Mouse (Mus musculus) heart, embryonic 15.5 days (tissue): ENCODE data around the gene Hacd2. TPM values are rescaled to one million over a fixed set of nuclear protein-coding genes. Genes with fewer than 3 reads are reported as not detected.

Experiments
- ATAC-seq: fragments of 200-750 bp; cut with Nextera tagmentation; replicated peaks from 2 replicates; pipeline ENCODE4 v1.8.0; 2017; ENCODE audit warnings: low read depth, moderate TSS enrichment; ENCODE audit not compliant: insufficient number of reproducible peaks, insufficient read depth, low FRiP score
- H3K27ac ChIP-seq: fragments of 300-500 bp; sonication (generic); 2 replicates; pipeline ENCODE4 v1.5.1; 2015; ENCODE audit warnings: mild to moderate bottlenecking, inconsistent platforms
- H3K27me3 ChIP-seq: fragments of 300-500 bp; sonication (generic); 2 replicates; pipeline ENCODE4 v1.6.1; 2015; ENCODE audit warnings: inconsistent platforms
- H3K36me3 ChIP-seq: fragments of 300-500 bp; sonication (generic); 2 replicates; pipeline ENCODE4 v1.6.1; 2015; ENCODE audit warnings: mild to moderate bottlenecking, inconsistent platforms
- H3K4me1 ChIP-seq: fragments of 300-500 bp; sonication (generic); replicated peaks from 2 replicates; pipeline ENCODE4 v1.6.1; 2015; ENCODE audit warnings: inconsistent platforms
- H3K4me2 ChIP-seq: fragments of 300-500 bp; sonication (generic); 2 replicates; pipeline ENCODE4 v1.6.1; 2015; ENCODE audit warnings: inconsistent platforms, mild to moderate bottlenecking, moderate library complexity
- H3K4me3 ChIP-seq: fragments of 300-500 bp; sonication (generic); 2 replicates; pipeline ENCODE4 v1.5.1; 2015; ENCODE audit warnings: mild to moderate bottlenecking, inconsistent platforms
- H3K9ac ChIP-seq: fragments of 300-500 bp; sonication (generic); 2 replicates; pipeline ENCODE4 v1.6.1; 2015; ENCODE audit warnings: mild to moderate bottlenecking, inconsistent platforms
- H3K9me3 ChIP-seq: fragments of 300-500 bp; sonication (generic); replicated peaks from 2 replicates; pipeline ENCODE4 v1.6.1; 2016; ENCODE audit warnings: inconsistent platforms
- WGBS: fragments of 180-500 bp; shearing (Covaris S2); methylation state at CpG from one replicate; pipeline ENCODE4 v1.1.7; 2015; ENCODE audit warnings: mixed read lengths; 5-methylcytosine and 5-hydroxymethylcytosine counted together
- polyA plus RNA-seq: library from polyadenylated mRNA; unstranded; fragments of >200 nt; fragmentation: Nextera tagmentation; extraction: Ambion mirVana; gene quantifications from 2 replicates; pipeline ENCODE4 v1.2.1, GENCODE M21; 2015

Hacd2 gene
- 53.7 and 65.8 TPM in 2 replicates for polyA plus RNA-seq

DNA sequence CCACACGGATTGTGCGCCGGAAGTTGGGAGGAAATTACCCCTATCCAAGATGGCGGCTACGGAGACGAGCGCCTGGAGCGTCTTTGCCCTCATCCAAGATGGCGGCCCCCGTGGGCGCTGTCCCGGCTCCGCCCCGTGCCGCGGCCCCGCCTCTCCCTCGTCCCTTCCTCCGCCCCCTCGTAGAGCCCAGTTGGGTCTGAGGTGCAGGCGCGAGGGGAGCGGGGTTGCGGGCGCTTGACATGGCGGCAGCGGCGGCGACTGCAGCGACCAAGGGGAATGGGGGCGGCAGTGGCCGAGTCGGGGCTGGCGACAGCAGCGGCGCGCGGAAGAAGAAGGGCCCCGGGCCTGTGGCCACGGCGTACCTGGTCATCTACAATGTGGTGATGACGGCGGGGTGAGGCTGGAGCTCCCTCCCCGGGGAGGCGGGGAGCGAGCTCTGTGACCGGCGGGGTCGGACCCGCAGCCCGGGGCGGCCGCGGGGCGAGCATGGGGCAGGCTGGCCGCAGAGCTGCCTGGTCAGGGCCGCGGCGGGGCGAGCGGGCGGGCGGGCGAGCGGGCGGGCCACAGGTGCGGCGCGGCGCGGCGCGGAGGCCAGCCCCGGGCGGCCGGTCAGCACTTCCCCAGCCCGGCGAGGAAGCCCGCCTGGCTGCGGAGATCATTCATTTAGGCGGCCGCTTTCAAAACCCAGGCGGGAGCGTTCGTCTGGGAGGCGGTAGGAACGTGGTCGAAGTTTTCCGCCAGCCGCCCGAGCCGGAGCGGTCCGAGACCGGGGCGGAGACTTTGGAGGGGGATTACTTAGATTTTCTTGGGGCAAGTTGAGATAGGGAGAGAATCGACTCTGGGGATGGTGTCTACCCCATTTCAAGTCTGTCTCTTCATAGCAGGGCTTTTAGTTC, at the start of gene Hacd2:
Hacd2 (plus strand) TSS at position 187 of the 896 bp plus-strand sequence.
- Histone ChIP-seq H3K4me2 (peak within 1 kb of the TSS; percentile 80), H3K27ac (peak within 1 kb of the TSS; percentile 85), H3K27me3 (peaks cover 15% of the 10 kb centered on the region; the same call in 1 of the 2 replicates), H3K36me3 (0 out of 2 replicates have a peak, but pooled peaks cover 3% of the 10 kb centered on the region), H3K4me3 (peak within 1 kb of the TSS; percentile 85), H3K9me3 (no peaks in the 10 kb centered on the region), H3K4me1 (peaks cover 3% of the 10 kb centered on the region; the same call in 1 of the 2 replicates), H3K9ac (peak within 1 kb of the TSS; percentile 85)
- under 1% methylated on average over 91 of the region's 97 CpGs for WGBS
- peak; percentile 99 for ATAC-seq

DNA sequence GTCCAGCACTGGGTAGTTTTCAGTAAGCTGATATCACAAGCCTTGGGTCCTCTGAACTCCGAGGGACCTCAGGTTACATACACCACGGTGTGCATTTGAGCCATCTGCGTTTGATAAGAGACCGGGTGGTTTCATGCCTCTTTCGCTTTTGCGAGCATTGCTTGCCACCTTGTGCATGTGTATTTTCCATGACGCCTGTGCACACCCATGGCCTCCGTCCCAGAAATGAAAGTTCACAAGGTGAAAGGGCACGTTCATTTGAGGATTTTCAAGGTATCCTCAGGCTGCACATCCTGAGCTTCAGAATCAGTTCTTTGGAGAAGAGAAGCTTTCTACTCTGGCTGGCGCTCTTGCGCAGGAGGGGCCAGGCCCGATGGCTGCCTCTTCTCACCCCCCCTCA, 49.8 kb upstream of the Hacd2 start:
- WGBS, result 80% methylated on average over 12 of the region's 12 CpGs
- no peak for ATAC-seq
- peaks cover 8% of the 10 kb centered on the region for H3K4me1 ChIP-seq
- H3K27me3 ChIP-seq, result peaks cover 3% of the 10 kb centered on the region; the same call in 1 of the 2 replicates
- H3K4me3 ChIP-seq, result no peak overlapping the region
- H3K9ac ChIP-seq, result no peak overlapping the region
- no peaks in the 10 kb centered on the region for H3K36me3 ChIP-seq
- no peak overlapping the region for H3K4me2 ChIP-seq
- no peaks in the 10 kb centered on the region for H3K9me3 ChIP-seq
- no peak overlapping the region for H3K27ac ChIP-seq

DNA sequence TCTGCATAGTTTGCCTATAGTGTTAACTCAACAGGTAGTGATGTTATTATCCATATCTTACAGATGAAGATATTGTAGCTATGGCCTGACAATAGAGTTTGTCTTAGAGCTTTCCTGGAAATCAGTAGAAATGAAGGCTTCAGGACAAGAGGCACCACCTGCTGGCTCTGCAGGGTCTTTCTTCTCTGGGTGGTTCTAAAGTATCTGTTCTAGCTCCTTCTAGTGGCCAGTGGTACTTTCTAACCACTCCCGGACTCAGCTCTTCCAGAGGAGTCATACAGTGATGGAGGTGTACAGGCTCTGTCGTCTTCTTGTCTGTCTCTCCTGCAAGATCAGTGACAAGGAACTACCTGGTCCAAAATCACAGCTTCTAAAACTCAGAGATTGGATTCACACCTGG, 46.7 kb upstream of the Hacd2 start:
- peaks cover 10% of the 10 kb centered on the region for H3K4me1 ChIP-seq
- 32% methylated on average over 2 of the region's 2 CpGs for WGBS
- no peak overlapping the region for H3K4me3 ChIP-seq
- H3K9me3 ChIP-seq, result no peaks in the 10 kb centered on the region
- no peaks in the 10 kb centered on the region for H3K36me3 ChIP-seq
- H3K4me2 ChIP-seq, result no peak overlapping the region
- ATAC-seq, result no peak
- H3K9ac ChIP-seq, result no peak overlapping the region
- H3K27ac ChIP-seq, result no peak overlapping the region
- no peaks in the 10 kb centered on the region for H3K27me3 ChIP-seq

- H3K4me1 ChIP-seq, result peaks cover 17% of the 10 kb centered on the region
- no peak overlapping the region for H3K9ac ChIP-seq
- WGBS, result 85% methylated on average over 13 of the region's 13 CpGs
- no peaks in the 10 kb centered on the region for H3K36me3 ChIP-seq
- H3K4me2 ChIP-seq, result no peak overlapping the region
- H3K27ac ChIP-seq, result no peak overlapping the region
- ATAC-seq, result no peak
- no peaks in the 10 kb centered on the region for H3K9me3 ChIP-seq
- no peaks in the 10 kb centered on the region for H3K27me3 ChIP-seq
- no peak overlapping the region for H3K4me3 ChIP-seq
Measured at GRCm38 (mm10) chr16:34976630-34977029, 45.6 kb upstream of the Hacd2 start.

DNA sequence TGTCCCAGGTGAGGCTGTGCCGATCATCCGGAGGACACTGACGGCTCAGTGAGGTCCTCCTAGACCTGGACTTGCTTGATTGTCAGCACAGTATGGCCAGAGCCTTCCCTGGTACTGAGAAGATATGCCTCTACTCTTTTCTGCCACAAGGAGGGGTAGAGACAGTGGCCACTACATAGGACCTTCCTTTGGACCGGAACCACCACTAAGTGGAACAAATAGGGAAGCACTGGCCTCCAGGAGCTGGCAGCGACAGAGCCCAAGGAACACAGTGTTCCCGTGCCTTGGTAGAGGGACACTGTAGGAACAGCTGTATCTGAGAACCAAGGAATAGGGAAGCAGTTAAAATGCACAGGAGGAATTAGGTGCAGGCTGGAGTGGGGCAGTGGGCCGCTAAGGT, 44.2 kb upstream of the Hacd2 start:
- H3K4me3 ChIP-seq, result no peak overlapping the region
- no peak overlapping the region for H3K4me2 ChIP-seq
- no peak overlapping the region for H3K27ac ChIP-seq
- no peaks in the 10 kb centered on the region for H3K36me3 ChIP-seq
- no peak overlapping the region for H3K9ac ChIP-seq
- H3K27me3 ChIP-seq, result no peaks in the 10 kb centered on the region
- 84% methylated on average over 7 of the region's 7 CpGs for WGBS
- H3K4me1 ChIP-seq, result peaks cover 28% of the 10 kb centered on the region
- H3K9me3 ChIP-seq, result no peaks in the 10 kb centered on the region
- ATAC-seq, result no peak

GRCm38 (mm10) chr16:34981009-34981408, 41.2 kb upstream of the Hacd2 start:
- no peak overlapping the region for H3K27ac ChIP-seq
- H3K36me3 ChIP-seq, result no peaks in the 10 kb centered on the region
- no peak overlapping the region for H3K4me2 ChIP-seq
- peaks cover 32% of the 10 kb centered on the region for H3K4me1 ChIP-seq
- H3K27me3 ChIP-seq, result no peaks in the 10 kb centered on the region
- ATAC-seq, result no peak
- WGBS, result 81% methylated on average over 7 of the region's 7 CpGs
- H3K4me3 ChIP-seq, result no peak overlapping the region
- H3K9ac ChIP-seq, result no peak overlapping the region
- no peaks in the 10 kb centered on the region for H3K9me3 ChIP-seq

GRCm38 (mm10) chr16:34984203-34985030, 37.8 kb upstream of the Hacd2 start:
- 35% methylated on average over 11 of the region's 11 CpGs for WGBS
- Histone ChIP-seq H3K4me1 (peaks cover 32% of the 10 kb centered on the region), H3K36me3 (no peaks in the 10 kb centered on the region), H3K9ac (no peak overlapping the region), H3K27me3 (no peaks in the 10 kb centered on the region), H3K4me3 (no peak overlapping the region), H3K9me3 (no peaks in the 10 kb centered on the region), H3K27ac (peak overlapping the region; percentile 62), H3K4me2 (0 out of 2 replicates have a peak overlapping the region, but pooled peaks have one; percentile 17)
- ATAC-seq, result peak; percentile 70

DNA sequence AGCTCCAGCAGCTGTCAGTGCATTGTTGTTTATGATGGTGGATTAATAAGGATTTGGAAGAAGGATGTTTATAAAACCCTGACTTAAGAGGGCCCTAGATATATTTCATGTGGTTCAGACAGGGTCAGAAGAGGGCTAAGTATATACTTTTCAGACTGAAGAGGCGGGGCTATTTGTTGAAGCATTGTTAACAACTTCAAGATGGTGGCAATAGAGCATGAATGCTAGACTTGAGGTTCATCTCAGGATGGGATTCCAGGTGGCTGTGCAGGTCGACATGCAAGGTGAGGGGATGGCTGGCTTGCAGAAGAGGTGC, 37.2 kb upstream of the Hacd2 start:
- WGBS, result 86% methylated on average over 2 of the region's 2 CpGs

DNA sequence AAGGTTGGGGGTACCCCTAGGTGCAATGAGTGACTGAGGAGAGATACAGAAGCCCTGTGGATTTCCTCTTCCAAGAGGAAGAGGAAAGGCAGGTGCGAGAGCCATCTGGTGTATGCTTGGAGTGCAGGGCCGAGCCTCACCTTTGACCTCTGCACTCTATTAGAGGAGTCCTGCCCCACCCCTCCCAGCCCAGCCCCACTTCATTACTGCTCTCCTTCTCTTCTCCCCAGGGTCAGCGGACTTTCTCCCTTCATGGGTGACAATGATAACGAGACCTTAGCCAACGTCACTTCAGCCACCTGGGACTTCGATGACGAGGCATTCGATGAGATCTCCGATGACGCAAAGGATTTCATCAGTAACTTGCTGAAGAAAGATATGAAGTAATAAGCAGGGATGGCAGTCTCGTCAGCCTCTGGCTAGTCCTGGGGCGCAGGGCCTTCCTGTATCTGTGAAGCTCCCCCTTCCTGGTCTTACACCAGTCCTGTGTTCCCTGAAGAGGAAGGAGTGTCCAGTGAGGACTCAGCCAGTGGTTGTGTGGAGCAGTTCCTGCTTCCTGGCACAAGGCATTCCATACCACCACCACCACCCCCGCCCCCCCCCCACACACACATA, 35.9 kb upstream of the Hacd2 start:
- Histone ChIP-seq H3K4me3 (no peak overlapping the region), H3K4me1 (peaks cover 24% of the 10 kb centered on the region), H3K4me2 (no peak overlapping the region), H3K27ac (no peak overlapping the region), H3K36me3 (no peaks in the 10 kb centered on the region), H3K9ac (no peak overlapping the region), H3K27me3 (no peaks in the 10 kb centered on the region), H3K9me3 (no peaks in the 10 kb centered on the region)
- WGBS, result 89% methylated on average over 13 of the region's 13 CpGs
- no peak for ATAC-seq

More for the DNA sequence above, 37.2 kb upstream of the Hacd2 start:
- ATAC-seq, result no peak
- Histone ChIP-seq H3K4me3 (no peak overlapping the region), H3K9me3 (no peaks in the 10 kb centered on the region), H3K4me1 (peaks cover 32% of the 10 kb centered on the region), H3K36me3 (no peaks in the 10 kb centered on the region), H3K27me3 (no peaks in the 10 kb centered on the region), H3K9ac (no peak overlapping the region), H3K27ac (peak overlapping the region; percentile 62; the same call in 1 of the 2 replicates), H3K4me2 (no peak overlapping the region)

- WGBS, result 57% methylated on average over 3 of the region's 3 CpGs
- Histone ChIP-seq H3K27me3 (0 out of 2 replicates have a peak, but pooled peaks cover 3% of the 10 kb centered on the region), H3K36me3 (no peaks in the 10 kb centered on the region), H3K9ac (no peak overlapping the region), H3K4me1 (peaks cover 7% of the 10 kb centered on the region), H3K4me3 (no peak overlapping the region), H3K27ac (no peak overlapping the region), H3K4me2 (no peak overlapping the region), H3K9me3 (no peaks in the 10 kb centered on the region)
- no peak for ATAC-seq
Measured at GRCm38 (mm10) chr16:34991365-34991764, 30.9 kb upstream of the Hacd2 start.

DNA sequence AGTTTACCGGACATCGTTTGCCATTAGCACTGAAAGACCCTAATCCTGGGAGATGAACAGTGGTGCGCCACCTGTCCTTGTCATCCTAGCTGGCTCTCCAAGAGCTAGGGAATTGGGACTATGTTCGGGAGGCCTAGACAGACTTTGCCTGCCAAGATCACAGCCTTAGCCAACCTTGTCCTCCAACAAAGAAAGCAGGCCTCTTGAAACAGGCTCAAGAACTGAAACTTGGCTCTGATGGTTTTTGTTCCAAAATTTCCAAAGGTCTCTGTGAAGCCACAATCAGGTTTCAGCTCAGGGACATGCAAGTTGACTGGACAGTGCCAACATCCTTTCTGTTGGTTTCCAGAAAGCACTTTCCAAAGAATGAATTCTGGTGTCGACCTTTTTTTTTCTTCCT, 29.4 kb upstream of the Hacd2 start:
- H3K36me3 ChIP-seq, result no peaks in the 10 kb centered on the region
- 0 out of 2 replicates have a peak, but pooled peaks cover 3% of the 10 kb centered on the region for H3K27me3 ChIP-seq
- ATAC-seq, result no peak
- H3K9me3 ChIP-seq, result no peaks in the 10 kb centered on the region
- H3K4me3 ChIP-seq, result no peak overlapping the region
- WGBS, result 85% methylated on average over 5 of the region's 5 CpGs
- H3K27ac ChIP-seq, result no peak overlapping the region
- H3K9ac ChIP-seq, result no peak overlapping the region
- H3K4me1 ChIP-seq, result peaks cover 19% of the 10 kb centered on the region
- H3K4me2 ChIP-seq, result no peak overlapping the region
